Mouse (Mus musculus) liver, embryonic 14.5 days (tissue): ENCODE measurements around the gene Cphx2.
"Not testable (repeated sequence)": the region's sequence is repeated elsewhere in the genome, so short reads cannot be mapped to it uniquely, and the experiment has no call there.

ENCODE experiments used
- CTCF ChIP-seq: IDR thresholded peaks from 2 replicates; pipeline ENCODE4 v1.5.1; 2016; ENCODE audit warnings: antibody characterized with exemption, low read depth, control low read depth
- EP300 ChIP-seq: IDR thresholded peaks from 2 replicates; pipeline ENCODE4 v1.6.1; 2016; ENCODE audit warnings: antibody characterized with exemption, low read depth

GRCm38 (mm10) chr14:26047026-26047425, 34.3 kb upstream of the Cphx2 start:
- not testable (repeated sequence) for TF ChIP-seq CTCF, EP300
